Mouse (Mus musculus): ENCODE results near the gene Alpl.

DNA sequence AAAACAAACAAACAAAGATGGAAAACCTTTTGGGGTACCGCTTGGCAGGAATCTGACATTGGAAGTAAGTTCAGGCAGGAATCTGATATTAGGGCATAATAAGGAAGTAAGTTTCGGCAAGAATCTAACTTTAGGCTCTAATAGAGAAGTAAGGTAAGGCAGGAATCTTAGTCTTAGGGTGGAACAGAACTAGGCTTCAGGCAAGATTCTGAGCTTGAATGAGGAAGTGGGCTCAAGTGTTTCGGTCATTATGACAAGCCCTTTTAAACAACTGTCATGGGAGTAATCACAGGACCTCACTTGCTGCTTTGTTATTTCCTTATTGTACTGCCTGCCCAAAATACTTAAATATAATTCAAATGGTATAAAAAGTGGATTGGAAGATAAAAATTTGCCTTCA, 22.2 kb upstream of the Alpl start:
- no peak for TF ChIP-seq TAL1 (IDR thresholded peaks at IDR 0.05; ENCODE audit: low read length)
- no peak for TF ChIP-seq GATA1 (IDR thresholded peaks at IDR 0.05; ENCODE audit: low read length)

All from erythroblast, embryonic 14.5 days (primary cell).